In genomic region chr4:55749949-55750600, GRCm38 (mm10) we compare ENCODE assay signal across 9 mouse cellular contexts.
DNase-seq lines count a peak whose midpoint lies in the region; ATAC-seq and TF ChIP-seq lines count a peak whose summit lies in the region.
"Had no signal": no experiment of that assay in that cellular context is flagged by ENCODE, and none has a peak within 500 bp of the region (broad histone marks: within the 10 kb centered on the region; RNA-seq: fewer than 3 reads in every experiment).

No protein-coding gene starts in this region.

- intact Hi-C loops in heart, postnatal 36 days (cut with DNase I) = loop anchor here (5.0 kb wide), 1 partner anchor 218 kb away; the partner anchor contains the start of gene Klf4

- H3K4me1 ChIP-seq in forebrain, postnatal 0 days (ENCODE audit: insufficient read depth) = no peaks in the 10 kb centered on the region
- H3K4me1 ChIP-seq in forebrain, embryonic 16.5 days (replicated peaks; ENCODE audit: control insufficient read depth, insufficient read depth, low read length) = no peaks in the 10 kb centered on the region
- H3K4me1 ChIP-seq: liver, embryonic 13.5 days had no signal

- H3K27ac ChIP-seq in forebrain, postnatal 0 days (ENCODE audit: low read depth, low read length) = no peak overlapping the region
- no peak overlapping the region for H3K27ac ChIP-seq in forebrain, embryonic 16.5 days (ENCODE audit: low read length)
- H3K27ac ChIP-seq in layer of hippocampus, adult 2 months = no peak overlapping the region
- H3K27ac ChIP-seq: liver, embryonic 13.5 days had no signal

- no peak overlapping the region for H3K4me3 ChIP-seq in forebrain, postnatal 0 days (ENCODE audit: low read depth, low read length)
- no peak overlapping the region for H3K4me3 ChIP-seq in forebrain, embryonic 16.5 days (replicated peaks; ENCODE audit: low read length)
- no peak overlapping the region for H3K4me3 ChIP-seq in layer of hippocampus, adult 2 months
- H3K4me3 ChIP-seq: liver, embryonic 13.5 days had no signal

- no peaks in the 10 kb centered on the region for H3K27me3 ChIP-seq in forebrain, postnatal 0 days (ENCODE audit: insufficient read depth, low read length)
- H3K27me3 ChIP-seq in forebrain, embryonic 16.5 days (replicated peaks; ENCODE audit: control insufficient read depth, insufficient read depth, low read length) = no peaks in the 10 kb centered on the region
- H3K27me3 ChIP-seq: liver, embryonic 13.5 days had no signal

- 65% methylated on average over 20 of the region's 20 CpGs for WGBS in forebrain, postnatal 0 days
- WGBS in forebrain, embryonic 16.5 days = 66% methylated on average over 20 of the region's 20 CpGs

- H3K9ac ChIP-seq in forebrain, postnatal 0 days = no peak overlapping the region
- no peak overlapping the region for H3K9ac ChIP-seq in forebrain, embryonic 16.5 days (replicated peaks; ENCODE audit: low read depth, low read length)
- H3K9ac ChIP-seq: liver, embryonic 13.5 days had no signal

- no peak for ATAC-seq in forebrain, postnatal 0 days
- no peak for ATAC-seq in forebrain, embryonic 16.5 days

- no peaks in the 10 kb centered on the region for H3K36me3 ChIP-seq in forebrain, postnatal 0 days (ENCODE audit: insufficient read depth)
- H3K36me3 ChIP-seq in forebrain, embryonic 16.5 days (ENCODE audit: control insufficient read depth, insufficient read depth) = no peaks in the 10 kb centered on the region
- H3K36me3 ChIP-seq: liver, embryonic 13.5 days had no signal

- peak; percentile 15 for DNase-seq in forebrain, postnatal 0 days
- DNase-seq in brain, adult 2 months (ENCODE audit: low read depth, low spot score) = peak; percentile 8
- DNase-seq in heart, postnatal 36 days = peak; percentile 67 to 71
- DNase-seq in lung, postnatal 14 days = peak; percentile 37
- no peak for DNase-seq in natural killer cell, adult 2 months (ENCODE audit: low spot score in 2 of 2)
- DNase-seq in layer of hippocampus, adult 2 months (ENCODE audit: low spot score in 2 of 2) = no peak
- DNase-seq in Muller cell, postnatal 12 days (ENCODE audit: inconsistent ontology term) = no peak
- DNase-seq: liver, embryonic 13.5 days had no signal

- H3K4me2 ChIP-seq in forebrain, postnatal 0 days (ENCODE audit: low read depth) = no peak overlapping the region
- H3K4me2 ChIP-seq in forebrain, embryonic 16.5 days (ENCODE audit: low read length) = no peak overlapping the region
- H3K4me2 ChIP-seq: liver, embryonic 13.5 days had no signal

- no peak for TF ChIP-seq CTCF in forebrain, postnatal 0 days (IDR thresholded peaks at IDR 0.05; ENCODE audit: low read depth)
- TF ChIP-seq CTCF in layer of hippocampus, adult 2 months (conservative IDR thresholded peaks at IDR 0.05) = no peak

- no peaks in the 10 kb centered on the region for H3K9me3 ChIP-seq in forebrain, postnatal 0 days (ENCODE audit: low read length)
- H3K9me3 ChIP-seq in forebrain, embryonic 16.5 days (ENCODE audit: control insufficient read depth, low read length) = no peaks in the 10 kb centered on the region
- H3K9me3 ChIP-seq: liver, embryonic 13.5 days had no signal

Comparison
In these comparisons a context has a peak if more than half of its experiments do, and no peak if none do; other contexts are left out.
1. DNase-seq: peak in forebrain, postnatal 0 days (single experiment), brain, adult 2 months (single experiment), heart, postnatal 36 days (2 of 2) and lung, postnatal 14 days (single experiment); none in natural killer cell, adult 2 months (0 of 2), layer of hippocampus, adult 2 months (0 of 2) and Muller cell, postnatal 12 days (single experiment).